In the genomic region with DNA sequence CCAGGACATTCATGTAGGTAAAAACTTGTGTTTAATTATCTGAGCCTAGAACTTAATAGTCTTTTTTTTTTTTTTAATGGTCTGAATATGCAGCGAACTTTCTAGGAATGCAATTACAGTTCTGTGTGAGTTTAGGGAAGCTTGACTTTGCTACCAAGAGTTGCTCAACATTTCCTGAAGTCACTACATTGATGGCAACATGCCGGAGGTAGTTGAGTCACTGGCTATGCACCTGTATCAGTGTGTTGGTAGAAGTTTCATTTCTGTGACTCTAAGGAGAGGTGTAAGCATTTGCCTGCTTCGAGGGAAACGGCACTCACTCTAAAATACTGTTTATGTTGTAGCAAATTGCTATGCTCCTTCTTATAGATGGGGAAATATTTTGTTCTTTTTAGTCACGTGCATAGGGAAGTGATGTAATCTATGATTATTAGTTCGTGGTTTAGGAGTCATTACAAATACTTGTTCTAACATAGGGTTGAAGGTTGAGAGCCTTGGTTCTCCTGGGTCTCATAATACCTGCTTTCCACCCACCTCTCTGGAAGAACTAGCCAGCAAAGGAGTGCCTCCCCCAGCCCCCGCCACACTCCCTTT, we compare ENCODE assay signal across 10 mouse cellular contexts. TPM values are rescaled to one million over a fixed set of nuclear protein-coding genes. Genes with fewer than 3 reads are reported as not detected.
DNase-seq lines count a peak whose midpoint lies in the region; ATAC-seq lines count a peak whose summit lies in the region.
"Had no signal": no experiment of that assay in that cellular context is flagged by ENCODE, and none has a peak within 500 bp of the region (broad histone marks: within the 10 kb centered on the region; RNA-seq: fewer than 3 reads in every experiment).

No protein-coding gene starts in this region.

- peak overlapping the region; percentile 87; the same call in 1 of the 2 replicates for H3K4me3 ChIP-seq in heart, embryonic 13.5 days
- H3K4me3 ChIP-seq in embryonic facial prominence, embryonic 12.5 days, result peak overlapping the region; percentile 88
- peak overlapping the region; percentile 82; the same call in 1 of the 2 replicates for H3K4me3 ChIP-seq in intestine, embryonic 15.5 days (replicated peaks)
- peak overlapping the region; percentile 91 for H3K4me3 ChIP-seq in midbrain, embryonic 16.5 days (ENCODE audit: low read depth, low read length)

- peaks cover 19% of the 10 kb centered on the region for H3K27me3 ChIP-seq in heart, embryonic 13.5 days (replicated peaks)
- H3K27me3 ChIP-seq in embryonic facial prominence, embryonic 12.5 days, result 0 out of 2 replicates have a peak, but pooled peaks cover 5% of the 10 kb centered on the region
- H3K27me3 ChIP-seq in intestine, embryonic 15.5 days (replicated peaks), result no peaks in the 10 kb centered on the region
- no peaks in the 10 kb centered on the region for H3K27me3 ChIP-seq in midbrain, embryonic 16.5 days (ENCODE audit: control insufficient read depth, insufficient read depth, low read depth, low read length)
- H3K27me3 ChIP-seq: Patski had no signal

- no peak overlapping the region for H3K9ac ChIP-seq in heart, embryonic 13.5 days
- H3K9ac ChIP-seq in embryonic facial prominence, embryonic 12.5 days, result peak overlapping the region; percentile 87
- H3K9ac ChIP-seq in intestine, embryonic 15.5 days, result no peak overlapping the region
- H3K9ac ChIP-seq in midbrain, embryonic 16.5 days (ENCODE audit: low read depth, low read length), result peak overlapping the region; percentile 100

- no peak for ATAC-seq in heart, embryonic 13.5 days (ENCODE audit: extremely low read depth, insufficient number of reproducible peaks, low FRiP score, low TSS enrichment)
- ATAC-seq in embryonic facial prominence, embryonic 12.5 days (ENCODE audit: insufficient number of reproducible peaks, insufficient read depth, low FRiP score, low TSS enrichment), result no peak
- ATAC-seq in intestine, embryonic 15.5 days, result no peak
- ATAC-seq in midbrain, embryonic 16.5 days, result no peak

- no peak overlapping the region for H3K27ac ChIP-seq in heart, embryonic 13.5 days (replicated peaks)
- H3K27ac ChIP-seq in embryonic facial prominence, embryonic 12.5 days, result peak overlapping the region; percentile 91
- no peak overlapping the region for H3K27ac ChIP-seq in intestine, embryonic 15.5 days
- peak overlapping the region; percentile 98 for H3K27ac ChIP-seq in midbrain, embryonic 16.5 days (ENCODE audit: low read length)

- intact Hi-C loops in heart, postnatal 14 days (cut with DNase I), result loop anchor here (2.0 to 5.0 kb wide), 4 partner anchors 14 to 222 kb away; a partner anchor contains a TSS

- no peaks in the 10 kb centered on the region for H3K9me3 ChIP-seq in heart, embryonic 13.5 days
- no peaks in the 10 kb centered on the region for H3K9me3 ChIP-seq in embryonic facial prominence, embryonic 12.5 days
- no peaks in the 10 kb centered on the region for H3K9me3 ChIP-seq in intestine, embryonic 15.5 days
- H3K9me3 ChIP-seq in midbrain, embryonic 16.5 days (replicated peaks; ENCODE audit: control insufficient read depth, low read length, poor library complexity, severe bottlenecking), result no peaks in the 10 kb centered on the region

- no peaks in the 10 kb centered on the region for H3K36me3 ChIP-seq in heart, embryonic 13.5 days
- no peaks in the 10 kb centered on the region for H3K36me3 ChIP-seq in embryonic facial prominence, embryonic 12.5 days
- no peaks in the 10 kb centered on the region for H3K36me3 ChIP-seq in intestine, embryonic 15.5 days
- no peaks in the 10 kb centered on the region for H3K36me3 ChIP-seq in midbrain, embryonic 16.5 days (ENCODE audit: control insufficient read depth, insufficient read depth, low read length)

- H3K4me1 ChIP-seq in heart, embryonic 13.5 days, result peaks cover 21% of the 10 kb centered on the region
- peaks cover 25% of the 10 kb centered on the region for H3K4me1 ChIP-seq in embryonic facial prominence, embryonic 12.5 days
- peaks cover 17% of the 10 kb centered on the region for H3K4me1 ChIP-seq in intestine, embryonic 15.5 days (replicated peaks)
- H3K4me1 ChIP-seq in midbrain, embryonic 16.5 days (ENCODE audit: control insufficient read depth, insufficient read depth, low read length), result peaks cover 18% of the 10 kb centered on the region

- WGBS in heart, embryonic 13.5 days, result 77% methylated on average over 7 of the region's 7 CpGs
- WGBS in embryonic facial prominence, embryonic 12.5 days, result 77% methylated on average over 7 of the region's 7 CpGs
- 59% methylated on average over 7 of the region's 7 CpGs for WGBS in intestine, embryonic 15.5 days
- WGBS in midbrain, embryonic 16.5 days, result 78% methylated on average over 7 of the region's 7 CpGs

- peak overlapping the region; percentile 97 for H3K4me2 ChIP-seq in heart, embryonic 13.5 days
- H3K4me2 ChIP-seq in embryonic facial prominence, embryonic 12.5 days (replicated peaks), result peak overlapping the region; percentile 88
- peak overlapping the region; percentile 93 for H3K4me2 ChIP-seq in intestine, embryonic 15.5 days (replicated peaks)
- peak overlapping the region; percentile 68 for H3K4me2 ChIP-seq in midbrain, embryonic 16.5 days (ENCODE audit: low read length)

- no peak for DNase-seq in heart, postnatal 14 days
- DNase-seq in natural killer cell, adult 2 months (ENCODE audit: low spot score in 2 of 2), result no peak
- no peak for DNase-seq in right cerebral cortex, adult 18-20 months
- no peak for DNase-seq in thymus, postnatal 14 days

RNA-seq across cellular contexts. Expression of a gene that starts 1.0 kb away (rescaled TPM):
- 4.5 and 6.9 TPM in 2 replicates for polyA plus RNA-seq in heart, embryonic 13.5 days (2015; fragmentation: Nextera tagmentation; extraction: Ambion mirVana)
- total RNA-seq in heart, postnatal 14 days (2021), result 10 to 100 TPM; 16.9 TPM
- 19.8 and 20.5 TPM in 2 replicates for polyA plus RNA-seq in embryonic facial prominence, embryonic 12.5 days (2016; fragmentation: Nextera tagmentation; extraction: Ambion mirVana)
- 6.0 and 7.6 TPM in 2 replicates for polyA plus RNA-seq in intestine, embryonic 15.5 days (2015; fragmentation: Nextera tagmentation; extraction: Ambion mirVana)
- 81.7 and 94.9 TPM in 2 replicates for polyA plus RNA-seq in midbrain, embryonic 16.5 days (2015; fragmentation: Nextera tagmentation; extraction: Ambion mirVana)

RNA-seq across cellular contexts. Expression of a gene that starts 21.6 kb away (rescaled TPM):
- polyA plus RNA-seq in heart, embryonic 13.5 days (2015; fragmentation: Nextera tagmentation; extraction: Ambion mirVana), result not detected in 2 replicates
- not detected for total RNA-seq in heart, postnatal 14 days (2021)
- polyA plus RNA-seq in embryonic facial prominence, embryonic 12.5 days (2016; fragmentation: Nextera tagmentation; extraction: Ambion mirVana), result 0.38 and 0.70 TPM in 2 replicates
- polyA plus RNA-seq in intestine, embryonic 15.5 days (2015; fragmentation: Nextera tagmentation; extraction: Ambion mirVana), result 0.13 and 0.14 TPM in 2 replicates
- 2.0 and 3.2 TPM in 2 replicates for polyA plus RNA-seq in midbrain, embryonic 16.5 days (2015; fragmentation: Nextera tagmentation; extraction: Ambion mirVana)
- polyA plus RNA-seq: spleen, adult 2 months had no signal

RNA-seq across cellular contexts. Expression of a gene that starts 43.6 kb away (rescaled TPM):
- not detected in 2 replicates for polyA plus RNA-seq in heart, embryonic 13.5 days (2015; fragmentation: Nextera tagmentation; extraction: Ambion mirVana)
- not detected for total RNA-seq in heart, postnatal 14 days (2021)
- polyA plus RNA-seq in embryonic facial prominence, embryonic 12.5 days (2016; fragmentation: Nextera tagmentation; extraction: Ambion mirVana), result not detected in 2 replicates
- 0.08 TPM in 1 of 2 replicates, not detected in the other for polyA plus RNA-seq in intestine, embryonic 15.5 days (2015; fragmentation: Nextera tagmentation; extraction: Ambion mirVana)
- polyA plus RNA-seq in midbrain, embryonic 16.5 days (2015; fragmentation: Nextera tagmentation; extraction: Ambion mirVana), result not detected in 2 replicates
- polyA plus RNA-seq: Patski; spleen, adult 2 months had no signal

RNA-seq across cellular contexts. Expression of a gene that starts 43.8 kb away (rescaled TPM):
- polyA plus RNA-seq in heart, embryonic 13.5 days (2015; fragmentation: Nextera tagmentation; extraction: Ambion mirVana), result 42.5 and 45.5 TPM in 2 replicates
- total RNA-seq in heart, postnatal 14 days (2021), result 1 to 10 TPM; 3.7 to 4.6 TPM
- polyA plus RNA-seq in embryonic facial prominence, embryonic 12.5 days (2016; fragmentation: Nextera tagmentation; extraction: Ambion mirVana), result 151 and 169 TPM in 2 replicates
- polyA plus RNA-seq in intestine, embryonic 15.5 days (2015; fragmentation: Nextera tagmentation; extraction: Ambion mirVana), result 49.9 and 57.6 TPM in 2 replicates
- polyA plus RNA-seq in midbrain, embryonic 16.5 days (2015; fragmentation: Nextera tagmentation; extraction: Ambion mirVana), result 280 and 312 TPM in 2 replicates

RNA-seq across cellular contexts. Expression of a gene that starts 53.3 kb away (rescaled TPM):
- polyA plus RNA-seq in heart, embryonic 13.5 days (2015; fragmentation: Nextera tagmentation; extraction: Ambion mirVana), result not detected in 2 replicates
- total RNA-seq in heart, postnatal 14 days (2021), result not detected
- polyA plus RNA-seq in embryonic facial prominence, embryonic 12.5 days (2016; fragmentation: Nextera tagmentation; extraction: Ambion mirVana), result 0.08 TPM in 1 of 2 replicates, not detected in the other
- polyA plus RNA-seq in intestine, embryonic 15.5 days (2015; fragmentation: Nextera tagmentation; extraction: Ambion mirVana), result not detected in 2 replicates
- polyA plus RNA-seq in midbrain, embryonic 16.5 days (2015; fragmentation: Nextera tagmentation; extraction: Ambion mirVana), result not detected in 2 replicates
- polyA plus RNA-seq: Patski; spleen, adult 2 months had no signal

Comparison
In these comparisons a context has a peak if more than half of its experiments do, and no peak if none do; other contexts are left out.
1. H3K27ac ChIP-seq: peak in embryonic facial prominence, embryonic 12.5 days (single experiment) and midbrain, embryonic 16.5 days (single experiment); none in heart, embryonic 13.5 days (single experiment) and intestine, embryonic 15.5 days (single experiment).
2. H3K9ac ChIP-seq: peak in embryonic facial prominence, embryonic 12.5 days (single experiment) and midbrain, embryonic 16.5 days (single experiment); none in heart, embryonic 13.5 days (single experiment) and intestine, embryonic 15.5 days (single experiment).
3. Peak in every context shown above with its lines, with median percentiles within 50 percentile points of each other: H3K4me2 ChIP-seq and H3K4me3 ChIP-seq.